Mouse (Mus musculus): ENCODE results near the gene Amer2. TPM values are rescaled to one million over a fixed set of nuclear protein-coding genes. Genes with fewer than 3 reads are reported as not detected.

The Amer2 gene
- polyA plus RNA-seq, 1 experiment from 2014 or later: 3.3 TPM

- 59% methylated on average over 9 of the region's 9 CpGs for WGBS
- no peak overlapping the region for H3K4me2 ChIP-seq (ENCODE audit: low read depth, low read length)
- H3K36me3 ChIP-seq (replicated peaks; ENCODE audit: control insufficient read depth, insufficient read depth, low read depth, low read length): no peaks in the 10 kb centered on the region
- H3K27ac ChIP-seq (replicated peaks; ENCODE audit: low read depth, low read length): no peak overlapping the region
- H3K9me3 ChIP-seq (replicated peaks; ENCODE audit: control insufficient read depth, low read length): no peaks in the 10 kb centered on the region
- H3K27me3 ChIP-seq (ENCODE audit: control insufficient read depth, insufficient read depth, low read length): no peaks in the 10 kb centered on the region
- H3K4me3 ChIP-seq (ENCODE audit: low read depth, low read length): no peak overlapping the region
- ATAC-seq (replicated peaks; ENCODE audit: insufficient number of reproducible peaks, low FRiP score, low TSS enrichment, low read depth) (no peak), DNase-seq (ENCODE audit: low spot score) (no peak)
- no peak overlapping the region for H3K9ac ChIP-seq (replicated peaks; ENCODE audit: low read length)
- H3K4me1 ChIP-seq (ENCODE audit: control insufficient read depth, insufficient read depth, low read length): no peaks in the 10 kb centered on the region
Measured at GRCm38 (mm10) chr14:60368769-60369666, 4.0 kb upstream of the Amer2 start.

- no peak; the same call in 1 of the 2 replicates for ATAC-seq (replicated peaks; ENCODE audit: insufficient number of reproducible peaks, low FRiP score, low TSS enrichment, low read depth)
- H3K27ac ChIP-seq (replicated peaks; ENCODE audit: low read depth, low read length): no peak overlapping the region
- no peak overlapping the region for H3K4me3 ChIP-seq (ENCODE audit: low read depth, low read length)
- H3K36me3 ChIP-seq (replicated peaks; ENCODE audit: control insufficient read depth, insufficient read depth, low read depth, low read length): no peaks in the 10 kb centered on the region
- no peak for DNase-seq (ENCODE audit: low spot score)
- no peak overlapping the region for H3K9ac ChIP-seq (replicated peaks; ENCODE audit: low read length)
- no peak overlapping the region for H3K4me2 ChIP-seq (ENCODE audit: low read depth, low read length)
- 64% methylated on average over 5 of the region's 5 CpGs for WGBS
- no peaks in the 10 kb centered on the region for H3K4me1 ChIP-seq (ENCODE audit: control insufficient read depth, insufficient read depth, low read length)
- H3K27me3 ChIP-seq (ENCODE audit: control insufficient read depth, insufficient read depth, low read length): no peaks in the 10 kb centered on the region
- no peaks in the 10 kb centered on the region for H3K9me3 ChIP-seq (replicated peaks; ENCODE audit: control insufficient read depth, low read length)
Measured at GRCm38 (mm10) chr14:60369667-60370315, 3.3 kb upstream of the Amer2 start.

GRCm38 (mm10) chr14:60377107-60377506, 4.0 kb downstream of the Amer2 start:
- Histone ChIP-seq H3K36me3 (replicated peaks; ENCODE audit: control insufficient read depth, insufficient read depth, low read depth, low read length) (no peaks in the 10 kb centered on the region), H3K4me3 (ENCODE audit: low read depth, low read length) (no peak overlapping the region), H3K27ac (replicated peaks; ENCODE audit: low read depth, low read length) (no peak overlapping the region), H3K9ac (replicated peaks; ENCODE audit: low read length) (no peak overlapping the region), H3K9me3 (replicated peaks; ENCODE audit: control insufficient read depth, low read length) (no peaks in the 10 kb centered on the region), H3K4me1 (ENCODE audit: control insufficient read depth, insufficient read depth, low read length) (peaks cover 3% of the 10 kb centered on the region; the same call in 1 of the 2 replicates), H3K27me3 (ENCODE audit: control insufficient read depth, insufficient read depth, low read length) (peaks cover 14% of the 10 kb centered on the region; the same call in 1 of the 2 replicates), H3K4me2 (ENCODE audit: low read depth, low read length) (no peak overlapping the region)
- WGBS: 53% methylated on average over 2 of the region's 2 CpGs
- ATAC-seq (replicated peaks; ENCODE audit: insufficient number of reproducible peaks, low FRiP score, low TSS enrichment, low read depth) (no peak), DNase-seq (ENCODE audit: low spot score) (no peak)

- H3K9ac ChIP-seq (replicated peaks; ENCODE audit: low read length): peak overlapping the region; percentile 18; the same call in 1 of the 2 replicates
Measured at GRCm38 (mm10) chr14:60377546-60377945, 4.5 kb downstream of the Amer2 start.

GRCm38 (mm10) chr14:60378057-60378565, 5.1 kb downstream of the Amer2 start:
- WGBS: under 1% methylated on average over 53 of the region's 53 CpGs
- Histone ChIP-seq H3K4me2 (ENCODE audit: low read depth, low read length) (peak overlapping the region; percentile 95), H3K4me3 (ENCODE audit: low read depth, low read length) (peak overlapping the region; percentile 61), H3K36me3 (replicated peaks; ENCODE audit: control insufficient read depth, insufficient read depth, low read depth, low read length) (no peaks in the 10 kb centered on the region), H3K4me1 (ENCODE audit: control insufficient read depth, insufficient read depth, low read length) (peaks cover 3% of the 10 kb centered on the region; the same call in 1 of the 2 replicates), H3K27me3 (ENCODE audit: control insufficient read depth, insufficient read depth, low read length) (peaks cover 14% of the 10 kb centered on the region; the same call in 1 of the 2 replicates), H3K9ac (replicated peaks; ENCODE audit: low read length) (peak overlapping the region; percentile 83), H3K9me3 (replicated peaks; ENCODE audit: control insufficient read depth, low read length) (no peaks in the 10 kb centered on the region), H3K27ac (replicated peaks; ENCODE audit: low read depth, low read length) (peak overlapping the region; percentile 56; the same call in 1 of the 2 replicates)
- ATAC-seq (replicated peaks; ENCODE audit: insufficient number of reproducible peaks, low FRiP score, low TSS enrichment, low read depth): peak; percentile 73
- peak; percentile 89 for DNase-seq (ENCODE audit: low spot score)

More at GRCm38 (mm10) chr14:60377546-60377945, 4.5 kb downstream of the Amer2 start:
- Histone ChIP-seq H3K4me2 (ENCODE audit: low read depth, low read length) (peak overlapping the region; percentile 95), H3K4me3 (ENCODE audit: low read depth, low read length) (peak overlapping the region; percentile 61), H3K4me1 (ENCODE audit: control insufficient read depth, insufficient read depth, low read length) (peaks cover 3% of the 10 kb centered on the region; the same call in 1 of the 2 replicates), H3K9me3 (replicated peaks; ENCODE audit: control insufficient read depth, low read length) (no peaks in the 10 kb centered on the region), H3K27me3 (ENCODE audit: control insufficient read depth, insufficient read depth, low read length) (peaks cover 14% of the 10 kb centered on the region; the same call in 1 of the 2 replicates), H3K36me3 (replicated peaks; ENCODE audit: control insufficient read depth, insufficient read depth, low read depth, low read length) (no peaks in the 10 kb centered on the region), H3K27ac (replicated peaks; ENCODE audit: low read depth, low read length) (no peak overlapping the region)
- 21% methylated on average over 10 of the region's 10 CpGs for WGBS
- DNase-seq (ENCODE audit: low spot score) (peak; percentile 16), ATAC-seq (replicated peaks; ENCODE audit: insufficient number of reproducible peaks, low FRiP score, low TSS enrichment, low read depth) (no peak)

GRCm38 (mm10) chr14:60378566-60379322, 5.7 kb downstream of the Amer2 start:
- peaks cover 14% of the 10 kb centered on the region; the same call in 1 of the 2 replicates for H3K27me3 ChIP-seq (ENCODE audit: control insufficient read depth, insufficient read depth, low read length)
- peak overlapping the region; percentile 83 for H3K9ac ChIP-seq (replicated peaks; ENCODE audit: low read length)
- H3K9me3 ChIP-seq (replicated peaks; ENCODE audit: control insufficient read depth, low read length): no peaks in the 10 kb centered on the region
- peak overlapping the region; percentile 56; the same call in 1 of the 2 replicates for H3K27ac ChIP-seq (replicated peaks; ENCODE audit: low read depth, low read length)
- DNase-seq (ENCODE audit: low spot score) (peak; percentile 49), ATAC-seq (replicated peaks; ENCODE audit: insufficient number of reproducible peaks, low FRiP score, low TSS enrichment, low read depth) (peak; percentile 70)
- WGBS: 1% methylated on average over 74 of the region's 77 CpGs
- H3K4me2 ChIP-seq (ENCODE audit: low read depth, low read length): peak overlapping the region; percentile 95
- H3K4me1 ChIP-seq (ENCODE audit: control insufficient read depth, insufficient read depth, low read length): peaks cover 3% of the 10 kb centered on the region; the same call in 1 of the 2 replicates
- H3K36me3 ChIP-seq (replicated peaks; ENCODE audit: control insufficient read depth, insufficient read depth, low read depth, low read length): no peaks in the 10 kb centered on the region
- peak overlapping the region; percentile 61 for H3K4me3 ChIP-seq (ENCODE audit: low read depth, low read length)

- Histone ChIP-seq H3K27me3 (ENCODE audit: control insufficient read depth, insufficient read depth, low read length) (peaks cover 14% of the 10 kb centered on the region; the same call in 1 of the 2 replicates), H3K27ac (replicated peaks; ENCODE audit: low read depth, low read length) (no peak overlapping the region), H3K36me3 (replicated peaks; ENCODE audit: control insufficient read depth, insufficient read depth, low read depth, low read length) (no peaks in the 10 kb centered on the region), H3K9ac (replicated peaks; ENCODE audit: low read length) (peak overlapping the region; percentile 83), H3K4me3 (ENCODE audit: low read depth, low read length) (peak overlapping the region; percentile 61), H3K9me3 (replicated peaks; ENCODE audit: control insufficient read depth, low read length) (no peaks in the 10 kb centered on the region), H3K4me2 (ENCODE audit: low read depth, low read length) (peak overlapping the region; percentile 95), H3K4me1 (ENCODE audit: control insufficient read depth, insufficient read depth, low read length) (peaks cover 3% of the 10 kb centered on the region; the same call in 1 of the 2 replicates)
- WGBS: 51% methylated on average over 20 of the region's 20 CpGs
- ATAC-seq (replicated peaks; ENCODE audit: insufficient number of reproducible peaks, low FRiP score, low TSS enrichment, low read depth): no peak
- no peak for DNase-seq (ENCODE audit: low spot score)
Measured at GRCm38 (mm10) chr14:60379323-60379957, 6.4 kb downstream of the Amer2 start.

Data from embryonic facial prominence, embryonic 11.5 days (tissue).